Mouse (Mus musculus): ENCODE data around the gene Mitf. TPM values are rescaled to one million over a fixed set of nuclear protein-coding genes. Genes with fewer than 3 reads are reported as not detected.

Gene Mitf
- polyA plus RNA-seq, 1 experiment: 52.1 TPM

DNA sequence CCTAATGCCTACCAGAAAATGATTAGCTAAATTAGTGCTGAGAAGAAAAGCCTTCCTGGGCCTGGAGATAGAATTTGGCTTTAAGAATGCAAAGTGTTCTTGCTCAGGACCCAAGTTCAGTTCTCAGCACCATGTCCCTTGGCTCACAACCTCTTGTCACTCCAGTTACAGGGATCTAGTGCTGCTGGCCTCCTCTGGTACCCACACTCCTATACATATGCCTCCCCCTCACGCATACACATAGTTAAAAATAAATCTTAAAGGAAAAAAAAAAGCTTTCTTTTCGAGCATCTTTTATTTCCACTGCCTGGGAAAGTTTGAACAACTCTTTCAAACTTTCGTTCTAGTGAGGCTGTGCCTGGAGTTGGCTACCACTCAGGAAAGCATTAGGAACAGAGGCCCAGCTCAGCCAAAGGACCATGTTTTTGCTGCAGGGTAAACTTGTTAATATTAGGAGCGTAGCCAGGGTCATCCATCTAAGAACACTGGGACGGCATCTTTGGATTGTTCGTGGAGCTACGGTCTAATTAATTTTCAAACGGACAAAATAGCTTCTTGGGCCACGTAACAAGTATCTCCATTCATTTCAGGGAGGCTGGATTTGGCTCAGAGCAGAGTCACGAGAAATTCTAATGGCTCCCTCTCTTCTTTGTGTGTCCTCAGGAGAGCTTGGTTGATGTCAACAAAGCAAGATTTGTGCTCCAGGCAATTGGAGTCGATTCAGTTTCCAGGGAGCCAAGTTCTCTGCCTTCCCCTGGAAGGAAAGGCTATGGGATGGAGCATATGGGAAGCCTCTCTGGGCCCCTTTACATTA is 239.7 kb downstream of the Mitf start:
- no peak for TF ChIP-seq POLR2A (IDR thresholded peaks at IDR 0.05; ENCODE audit: borderline replicate concordance, low read depth, low read length)
- no peak for TF ChIP-seq CTCF (IDR thresholded peaks at IDR 0.05; ENCODE audit: low read depth, low read length)
- no peak overlapping the region for H3K27ac ChIP-seq (ENCODE audit: insufficient read depth, low read depth, low read length)
- H3K4me1 ChIP-seq (ENCODE audit: control insufficient read depth, insufficient read depth, low read length): no peaks in the 10 kb centered on the region
- no peak overlapping the region for H3K4me3 ChIP-seq (ENCODE audit: insufficient read depth, low read length)

DNA sequence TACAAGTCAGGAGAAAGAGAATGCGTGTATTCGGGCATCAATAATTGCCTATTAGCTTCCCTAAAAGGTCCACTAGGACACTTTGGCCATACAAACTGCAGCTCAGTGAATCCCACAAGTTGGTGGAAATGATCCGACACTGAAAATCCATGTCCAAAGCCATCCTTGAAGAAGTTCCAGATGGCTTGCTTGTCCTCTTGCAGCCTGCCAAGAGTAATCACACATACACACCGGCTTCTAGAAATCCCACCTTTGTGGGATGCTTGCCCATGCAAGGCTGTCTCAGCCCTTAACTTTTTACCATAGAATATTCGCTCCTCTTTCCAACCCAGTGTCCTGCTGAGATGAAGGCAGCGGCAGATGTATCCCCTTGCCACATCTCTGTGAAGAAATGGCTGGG is 240.9 kb downstream of the Mitf start:
- H3K27ac ChIP-seq (ENCODE audit: insufficient read depth, low read depth, low read length): no peak overlapping the region
- H3K4me3 ChIP-seq (ENCODE audit: insufficient read depth, low read length): no peak overlapping the region
- TF ChIP-seq POLR2A (IDR thresholded peaks at IDR 0.05; ENCODE audit: borderline replicate concordance, low read depth, low read length): no peak
- no peak for TF ChIP-seq CTCF (IDR thresholded peaks at IDR 0.05; ENCODE audit: low read depth, low read length)
- H3K4me1 ChIP-seq (ENCODE audit: control insufficient read depth, insufficient read depth, low read length): no peaks in the 10 kb centered on the region

DNA sequence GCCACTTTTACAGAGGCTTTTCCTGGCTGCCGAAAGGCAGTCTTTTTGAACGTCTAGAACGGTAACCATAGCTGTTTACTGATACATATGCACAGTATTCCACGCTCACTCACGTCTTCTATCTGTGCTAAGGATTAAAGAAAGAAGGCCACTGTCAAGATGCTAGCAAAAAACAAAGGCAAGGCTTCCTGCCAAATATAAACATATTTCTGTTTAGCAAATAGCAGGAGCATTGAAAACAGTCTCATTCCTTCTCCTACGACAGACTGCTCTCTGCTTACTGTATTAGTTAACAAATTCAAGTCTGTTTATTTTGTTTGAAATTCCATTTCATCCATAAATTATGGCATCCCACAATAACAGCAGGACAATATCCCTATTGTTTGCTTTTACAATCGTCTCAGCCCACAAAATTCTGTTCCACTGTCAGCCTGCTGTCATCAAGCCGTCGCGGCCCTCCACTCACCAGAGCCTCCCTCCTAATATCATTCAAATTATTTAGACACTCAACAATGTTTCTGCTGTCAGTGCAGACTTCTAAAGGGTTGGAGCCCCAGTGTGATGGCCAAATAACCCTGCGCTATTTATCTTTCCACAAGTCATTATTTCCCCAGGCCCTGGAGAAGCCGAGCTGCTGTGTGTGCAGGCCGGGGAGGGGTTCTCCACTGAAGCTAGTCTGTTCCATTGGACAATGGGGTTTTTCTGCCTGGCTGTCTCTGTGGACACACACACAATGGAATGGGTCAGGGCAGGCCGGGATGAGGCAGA is 242.0 kb downstream of the Mitf start:
- Histone ChIP-seq H3K27ac (ENCODE audit: insufficient read depth, low read depth, low read length) (no peak overlapping the region), H3K4me1 (ENCODE audit: control insufficient read depth, insufficient read depth, low read length) (no peaks in the 10 kb centered on the region), H3K4me3 (ENCODE audit: insufficient read depth, low read length) (no peak overlapping the region)
- TF ChIP-seq POLR2A (IDR thresholded peaks at IDR 0.05; ENCODE audit: borderline replicate concordance, low read depth, low read length): no peak
- TF ChIP-seq CTCF (IDR thresholded peaks at IDR 0.05; ENCODE audit: low read depth, low read length): no peak

DNA sequence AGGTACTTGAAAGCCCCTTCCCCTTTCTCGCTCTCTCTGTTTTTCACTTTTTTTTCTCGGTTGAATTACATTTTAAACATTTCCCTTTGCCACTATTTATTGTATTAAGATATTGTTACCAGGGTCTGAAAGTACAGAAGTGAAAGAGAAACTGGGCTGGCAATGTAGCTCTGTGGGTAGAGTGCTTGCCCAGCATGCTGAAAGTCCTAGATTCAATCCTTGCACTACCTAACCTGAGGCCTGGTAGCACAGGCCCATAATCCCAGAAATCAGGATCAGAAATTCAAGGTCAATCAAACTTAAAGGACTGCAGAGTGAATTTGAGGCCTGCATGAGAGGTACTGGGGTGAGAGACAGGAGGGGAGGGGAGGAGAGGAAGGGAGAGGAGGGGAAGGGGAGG is 242.7 kb downstream of the Mitf start:
- Histone ChIP-seq H3K27ac (ENCODE audit: insufficient read depth, low read depth, low read length) (no peak overlapping the region), H3K4me3 (ENCODE audit: insufficient read depth, low read length) (no peak overlapping the region), H3K4me1 (ENCODE audit: control insufficient read depth, insufficient read depth, low read length) (no peaks in the 10 kb centered on the region)
- TF ChIP-seq CTCF (IDR thresholded peaks at IDR 0.05; ENCODE audit: low read depth, low read length) (no peak), POLR2A (IDR thresholded peaks at IDR 0.05; ENCODE audit: borderline replicate concordance, low read depth, low read length) (no peak)

DNA sequence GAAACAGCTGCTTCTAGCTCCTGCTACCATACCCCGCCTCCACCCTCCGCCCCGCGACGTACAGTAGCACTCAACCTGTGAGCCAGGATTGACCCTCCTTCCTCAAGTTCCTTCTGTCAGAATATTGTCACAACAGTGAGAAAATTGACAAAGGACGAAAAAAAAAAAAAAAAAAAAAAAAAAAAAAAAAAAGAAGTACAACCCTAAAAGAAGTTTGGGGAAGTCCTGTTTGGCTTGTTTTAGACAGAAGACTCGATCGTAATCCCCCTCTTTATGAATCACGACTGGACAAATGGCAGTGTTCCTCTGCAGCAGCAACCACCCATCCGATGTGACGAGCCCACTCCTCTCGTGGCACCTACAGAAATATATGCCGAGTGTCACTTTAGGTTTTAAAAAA is 255.0 kb downstream of the Mitf start:
- no peak overlapping the region for H3K27ac ChIP-seq (ENCODE audit: insufficient read depth, low read depth, low read length)
- H3K4me3 ChIP-seq (ENCODE audit: insufficient read depth, low read length): no peak overlapping the region
- TF ChIP-seq POLR2A (IDR thresholded peaks at IDR 0.05; ENCODE audit: borderline replicate concordance, low read depth, low read length) (no peak), CTCF (IDR thresholded peaks at IDR 0.05; ENCODE audit: low read depth, low read length) (no peak)
- no peaks in the 10 kb centered on the region for H3K4me1 ChIP-seq (ENCODE audit: control insufficient read depth, insufficient read depth, low read length)

DNA sequence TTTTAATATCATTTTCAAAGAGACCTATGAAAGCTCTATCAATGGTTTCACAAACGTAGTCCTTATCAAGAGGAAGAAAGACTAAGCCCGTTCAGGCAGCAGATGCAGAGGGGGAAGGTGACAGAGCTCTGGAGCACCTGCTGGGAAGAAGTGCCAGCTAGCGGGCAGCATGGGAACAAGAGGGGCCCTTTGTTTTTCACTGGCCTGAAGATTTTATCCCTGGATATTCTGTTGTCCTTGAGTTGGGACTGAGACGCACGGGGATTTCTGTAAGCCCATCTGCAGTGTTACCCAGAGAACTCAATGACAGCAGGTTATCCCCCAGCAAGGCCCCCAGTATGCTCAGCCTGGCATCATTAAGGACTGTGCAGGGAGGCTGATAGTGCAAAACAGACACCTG is 258.1 kb downstream of the Mitf start:
- Histone ChIP-seq H3K4me1 (ENCODE audit: control insufficient read depth, insufficient read depth, low read length) (no peaks in the 10 kb centered on the region), H3K4me3 (ENCODE audit: insufficient read depth, low read length) (no peak overlapping the region), H3K27ac (ENCODE audit: insufficient read depth, low read depth, low read length) (no peak overlapping the region)
- TF ChIP-seq POLR2A (IDR thresholded peaks at IDR 0.05; ENCODE audit: borderline replicate concordance, low read depth, low read length) (no peak), CTCF (IDR thresholded peaks at IDR 0.05; ENCODE audit: low read depth, low read length) (no peak)

DNA sequence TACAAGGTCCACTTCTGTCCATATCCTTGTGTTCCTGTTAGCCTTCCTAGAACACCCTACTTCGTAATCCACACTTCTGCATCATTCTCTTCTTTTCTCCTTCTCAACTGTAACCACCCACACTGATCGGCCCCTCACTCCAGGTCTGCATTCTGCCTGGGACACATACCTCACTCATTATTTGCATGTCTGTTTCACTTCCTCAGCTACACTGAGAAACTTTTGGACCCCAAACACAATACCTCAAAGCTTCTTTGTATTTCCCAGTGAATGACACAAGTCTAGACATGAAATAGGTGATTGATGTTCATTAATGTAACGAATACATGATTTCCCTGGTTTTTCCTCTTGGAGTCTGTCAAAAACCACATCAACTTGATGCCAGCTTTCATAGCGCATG is 259.6 kb downstream of the Mitf start:
- no peaks in the 10 kb centered on the region for H3K4me1 ChIP-seq (ENCODE audit: control insufficient read depth, insufficient read depth, low read length)
- no peak overlapping the region for H3K4me3 ChIP-seq (ENCODE audit: insufficient read depth, low read length)
- TF ChIP-seq POLR2A (IDR thresholded peaks at IDR 0.05; ENCODE audit: borderline replicate concordance, low read depth, low read length) (no peak), CTCF (IDR thresholded peaks at IDR 0.05; ENCODE audit: low read depth, low read length) (no peak)
- H3K27ac ChIP-seq (ENCODE audit: insufficient read depth, low read depth, low read length): no peak overlapping the region

Other genes starting within 250 kb of the Mitf start
- 115 and 116 TPM in 2 replicates for gene Frmd4b, start 189.5 kb upstream of the Mitf start, polyA plus RNA-seq (2012; ENCODE audit: insufficient read depth, insufficient read length, missing spikeins)

All from bone marrow macrophage, adult 2 months (primary cell).